Mouse (Mus musculus): ENCODE measurements around the gene Rab4b.

Gene Rab4b

DNA sequence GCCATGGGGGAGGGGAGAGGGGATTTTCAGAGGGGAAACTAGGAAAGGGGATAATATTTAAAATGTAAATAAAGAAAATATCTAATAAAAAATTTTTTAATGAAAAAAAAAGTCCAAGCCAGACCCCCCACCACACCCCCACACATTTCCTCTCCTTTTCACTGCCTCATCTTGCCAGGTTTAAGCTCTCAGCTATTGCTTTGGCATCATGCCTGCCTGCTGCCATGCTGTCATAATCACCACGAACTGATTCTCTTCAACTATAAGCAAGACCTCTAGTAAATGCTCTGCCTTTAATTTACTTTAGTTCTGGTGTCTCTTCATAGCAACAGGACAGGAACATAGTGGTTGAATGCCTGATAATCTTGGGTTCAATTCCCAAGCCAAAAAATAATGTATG is 3.8 kb upstream of the Rab4b start:
- no peak for DNase-seq

DNA sequence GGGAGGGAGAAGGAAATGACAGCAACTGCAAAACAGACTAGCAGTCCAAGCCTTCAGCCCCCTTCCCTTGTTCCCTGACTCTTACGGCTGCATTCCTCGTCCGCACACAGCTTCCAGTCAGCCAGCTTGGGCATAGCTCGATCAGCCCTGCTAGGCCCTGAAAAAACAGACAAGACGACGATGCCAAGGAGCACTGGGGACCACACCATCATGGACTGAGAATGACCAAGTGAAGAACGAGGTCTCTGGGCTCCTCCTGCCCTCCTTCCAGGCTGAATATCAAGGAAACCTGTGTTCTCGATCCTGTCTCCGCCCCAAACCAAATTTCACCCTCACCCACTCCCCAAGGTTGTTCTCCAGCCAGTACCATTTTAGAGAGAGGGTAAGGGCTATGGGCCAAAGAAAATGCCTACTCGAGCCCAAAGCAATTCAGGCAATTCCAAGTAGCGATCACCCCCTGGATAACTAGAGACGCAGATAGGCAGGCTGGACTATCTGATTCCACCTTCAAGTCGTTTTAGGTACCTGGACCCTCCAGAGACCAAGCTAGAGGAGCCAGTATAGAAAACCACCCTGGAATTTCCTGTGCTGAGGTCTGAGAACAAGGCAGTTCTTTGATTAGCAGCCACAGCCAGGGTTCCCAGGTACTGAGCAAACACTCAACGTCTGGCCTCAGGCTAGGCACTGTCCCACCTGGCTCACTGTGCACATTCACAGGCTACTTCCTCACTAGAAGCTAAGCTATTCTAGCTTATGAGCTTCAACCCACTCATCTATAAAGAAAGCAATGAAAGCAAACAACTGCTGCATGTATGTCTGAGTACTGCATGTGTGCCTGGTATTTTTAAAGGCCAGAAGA is 2.4 kb upstream of the Rab4b start, which contains the start of the genes Gm21983 and Mia:
Gm21983 (minus strand) TSS at position 250 of the 859 bp plus-strand sequence.
Mia (minus strand) TSS at position 321 of the 859 bp plus-strand sequence.
- DNase-seq, result no peak

DNA sequence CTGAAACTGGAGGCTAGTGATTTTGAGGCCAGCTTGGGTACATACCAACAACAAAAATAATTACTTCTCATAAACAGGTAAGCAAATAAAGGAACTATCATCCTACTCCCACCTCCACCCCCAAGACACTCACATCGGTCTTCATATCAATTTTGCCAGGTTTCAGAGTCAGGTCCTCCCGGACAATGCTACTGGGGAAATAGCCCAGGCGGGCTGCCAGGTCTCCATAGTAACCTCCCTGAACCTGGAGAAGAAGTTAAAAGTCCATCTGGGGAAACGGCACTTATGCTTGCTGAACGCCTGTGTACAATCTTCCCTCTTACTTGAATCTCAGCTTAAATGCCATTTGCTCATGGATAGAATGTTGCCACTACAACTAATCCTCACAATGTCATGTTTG is 1.3 kb upstream of the Rab4b start:
- DNase-seq, result peak; percentile 88

DNA sequence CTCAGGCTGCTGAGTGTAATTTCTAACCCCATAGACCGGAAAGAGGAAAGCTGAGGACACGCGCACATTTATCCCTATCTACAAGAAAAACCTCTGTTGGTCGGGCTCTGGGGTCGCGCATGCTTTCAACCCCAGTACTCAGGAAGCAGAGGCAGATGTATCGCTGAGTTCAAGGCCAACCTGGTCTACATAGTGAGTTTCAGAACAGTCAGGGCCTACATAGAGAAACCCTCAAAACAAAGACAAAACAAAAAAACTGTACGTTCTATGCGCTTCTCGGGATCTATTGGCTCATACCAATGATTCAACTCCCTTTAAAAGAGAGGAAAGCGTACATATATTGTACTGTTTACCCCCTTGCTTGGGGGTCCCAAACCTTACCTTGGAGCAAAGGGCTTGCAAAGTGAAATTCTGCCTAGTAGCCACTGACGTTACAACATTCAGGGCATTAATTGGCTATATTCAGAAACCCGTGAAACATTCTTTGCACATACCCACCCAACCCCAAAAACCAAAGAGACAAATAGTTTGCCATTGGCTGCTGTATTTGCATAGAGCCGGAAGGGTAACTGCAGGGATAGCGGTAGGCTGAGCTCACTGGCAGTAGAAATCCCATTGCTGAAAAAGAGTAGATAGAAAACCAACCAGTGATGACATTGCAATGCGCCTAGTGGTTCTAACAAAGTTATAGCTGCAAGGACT is 672 bp upstream of the Rab4b start:
- no peak for DNase-seq

DNA sequence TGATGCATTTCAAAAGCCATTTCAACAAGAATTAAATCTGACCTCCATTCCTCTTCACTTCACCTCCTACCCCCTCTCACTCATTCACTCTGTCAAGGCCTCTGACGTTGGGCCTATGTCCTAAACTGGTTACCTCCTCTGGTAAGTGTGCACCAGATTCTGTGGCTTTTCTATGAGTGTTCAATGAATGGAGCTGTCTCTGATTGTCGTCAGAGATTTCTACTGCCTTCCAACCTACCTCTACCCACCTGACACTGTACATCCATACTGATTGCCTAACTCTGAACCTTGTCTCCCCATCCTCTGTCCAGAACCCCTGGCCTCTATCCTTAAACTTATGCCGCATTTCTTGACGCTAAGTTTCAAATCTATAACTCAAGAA is 763 bp downstream of the Rab4b start:
- no peak for DNase-seq

DNA sequence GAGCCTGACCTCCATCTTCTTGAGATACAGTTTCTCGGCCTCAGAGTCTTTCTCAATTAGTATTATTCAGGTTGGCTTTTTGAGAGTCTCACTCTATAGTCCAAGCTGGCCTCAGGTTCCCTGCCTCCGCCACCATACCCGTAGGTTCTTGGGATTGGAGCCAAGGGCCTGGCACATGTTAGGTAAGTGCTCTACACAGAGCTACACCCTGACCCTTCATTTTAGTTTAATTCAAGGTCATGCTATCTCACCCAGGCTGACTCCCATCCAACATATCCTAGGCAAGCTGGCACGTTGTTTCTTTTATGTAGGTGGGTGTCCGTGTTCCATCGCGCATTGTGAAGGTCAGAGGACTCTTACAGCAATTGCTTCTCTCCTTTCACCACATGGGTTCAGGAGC is 3.8 kb downstream of the Rab4b start:
- no peak for DNase-seq

DNA sequence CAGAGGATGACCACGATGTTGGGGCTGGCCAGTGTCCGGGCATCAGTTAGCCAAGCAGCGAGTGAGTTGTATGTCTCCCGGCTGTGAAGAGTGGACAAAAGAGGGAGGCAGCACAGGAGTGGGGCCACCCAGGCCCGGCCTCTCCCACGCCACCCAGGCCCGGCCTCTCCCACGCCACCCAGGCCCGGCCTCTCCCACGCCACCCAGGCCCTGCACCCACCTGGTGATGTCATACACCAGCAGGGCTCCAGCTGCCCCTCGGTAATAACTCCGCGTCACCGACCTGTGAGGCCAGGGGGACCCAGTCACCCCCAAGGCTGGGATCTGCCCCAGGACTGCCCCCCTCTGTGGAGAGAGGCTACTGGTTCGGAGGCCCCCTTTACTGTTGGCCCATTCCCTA is 4.2 kb downstream of the Rab4b start:
- DNase-seq, result no peak

DNA sequence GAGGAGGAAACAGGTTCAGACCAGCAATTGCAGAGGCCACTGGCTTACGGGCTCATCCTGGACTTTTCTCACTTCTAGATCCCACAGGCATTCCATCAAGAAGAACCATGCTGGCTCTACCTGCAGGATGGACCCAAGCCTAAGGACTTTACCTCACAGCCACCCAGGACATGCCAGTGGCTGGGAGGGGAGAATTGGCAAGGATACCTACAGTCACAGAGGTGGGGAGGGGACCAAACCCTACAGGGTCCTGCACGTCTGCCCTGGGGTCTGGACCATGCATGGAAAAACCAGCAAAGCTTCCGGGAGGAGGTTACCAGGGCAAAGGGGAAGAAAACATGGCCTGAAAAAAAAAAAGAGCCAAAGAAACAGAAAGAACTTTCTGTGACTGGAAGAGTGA is 7.7 kb downstream of the Rab4b start:
- no peak for DNase-seq

DNA sequence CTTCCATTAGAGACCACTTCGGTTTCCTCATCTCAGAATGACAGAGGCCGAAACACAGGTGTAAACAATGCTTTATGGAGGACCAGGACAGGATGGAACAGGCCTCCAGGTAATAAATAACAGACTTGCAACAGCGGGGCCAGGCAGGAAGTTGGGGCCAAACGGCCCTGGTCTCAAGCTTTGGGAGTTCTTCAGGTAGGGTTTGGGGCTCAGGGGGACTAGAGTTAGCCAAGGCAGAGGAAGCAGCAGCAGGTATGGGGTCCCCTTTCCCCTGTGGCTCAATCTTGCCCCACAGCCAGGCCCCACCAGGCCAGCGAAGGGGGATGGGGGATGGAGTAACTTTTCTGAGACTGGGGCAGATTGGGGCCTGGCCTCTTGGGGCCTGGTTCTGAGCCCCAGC is 10.3 kb downstream of the Rab4b start:
- DNase-seq, result peak; percentile 35

DNA sequence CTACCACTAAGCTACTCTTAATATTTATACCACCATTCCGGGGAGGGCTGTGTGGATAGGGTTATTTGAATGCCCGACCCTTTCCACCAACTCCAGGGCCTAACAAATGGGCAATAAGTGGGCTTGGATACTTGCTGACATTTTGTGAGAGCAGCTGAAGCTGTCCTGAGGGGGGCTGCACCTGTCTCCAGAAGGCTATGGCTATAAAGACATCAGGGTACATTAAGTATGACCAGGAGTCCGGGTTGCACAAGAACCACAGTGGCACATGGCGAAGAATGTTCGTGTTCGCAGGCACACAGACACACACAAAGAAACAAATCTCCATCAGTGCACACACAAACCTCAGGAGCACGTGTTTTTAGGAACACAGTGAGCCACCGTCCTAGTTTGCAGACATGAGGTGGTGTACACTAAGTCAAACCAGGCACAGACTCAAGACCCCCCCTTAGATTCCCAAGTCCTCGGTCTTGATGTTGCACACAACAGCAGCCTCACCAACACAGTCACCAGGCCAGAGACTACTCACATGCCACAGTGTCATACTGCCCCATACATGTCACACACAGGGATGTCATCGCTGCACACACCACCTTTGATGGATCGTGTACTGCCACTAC is 11.1 kb downstream of the Rab4b start:
- DNase-seq, result no peak

DNA sequence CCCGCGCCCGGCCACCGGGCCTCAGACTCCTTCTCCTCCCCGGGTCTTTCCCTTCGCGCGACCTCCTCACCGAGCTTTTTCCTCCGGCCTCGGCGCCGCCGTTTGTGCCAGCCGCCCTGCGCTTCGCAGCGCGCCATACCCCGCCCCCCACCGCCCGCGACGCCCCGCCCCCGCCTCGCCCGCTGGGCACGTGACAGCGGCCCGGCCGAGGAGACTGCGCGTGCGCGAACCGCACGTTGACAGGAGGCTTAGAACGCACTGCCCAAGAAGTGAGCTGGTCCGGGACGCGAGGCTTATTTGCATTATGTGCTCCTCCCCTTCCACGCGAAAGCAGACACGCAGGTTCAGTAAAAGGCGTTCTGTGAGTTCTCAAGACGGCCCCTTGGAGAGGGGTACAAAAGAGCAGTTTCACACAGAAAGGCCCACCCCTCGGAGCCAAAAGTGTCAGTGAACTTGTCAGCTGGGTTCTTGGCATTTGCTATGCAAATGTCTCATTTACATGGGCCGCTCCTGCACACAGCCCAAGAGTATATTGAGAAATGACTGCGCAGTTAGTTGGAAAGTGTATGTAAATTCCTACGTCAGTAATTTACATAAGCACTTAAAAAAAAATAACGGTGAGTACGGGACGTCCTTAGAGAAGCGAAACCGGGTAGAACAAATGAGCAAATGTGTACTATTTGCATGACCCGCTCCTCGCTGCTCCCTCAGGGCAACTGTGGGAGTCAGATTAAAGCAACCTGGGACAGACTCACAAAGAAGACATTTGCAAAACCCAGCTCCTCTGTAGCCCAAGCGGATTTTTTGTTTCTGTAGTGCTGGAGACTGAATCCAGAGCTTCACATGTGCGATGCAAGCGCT is 11.9 kb downstream of the Rab4b start, which contains the start of gene Egln2:
Egln2 (minus strand) TSS at position 189 of the 861 bp plus-strand sequence.
- DNase-seq, result peak; percentile 96

DNA sequence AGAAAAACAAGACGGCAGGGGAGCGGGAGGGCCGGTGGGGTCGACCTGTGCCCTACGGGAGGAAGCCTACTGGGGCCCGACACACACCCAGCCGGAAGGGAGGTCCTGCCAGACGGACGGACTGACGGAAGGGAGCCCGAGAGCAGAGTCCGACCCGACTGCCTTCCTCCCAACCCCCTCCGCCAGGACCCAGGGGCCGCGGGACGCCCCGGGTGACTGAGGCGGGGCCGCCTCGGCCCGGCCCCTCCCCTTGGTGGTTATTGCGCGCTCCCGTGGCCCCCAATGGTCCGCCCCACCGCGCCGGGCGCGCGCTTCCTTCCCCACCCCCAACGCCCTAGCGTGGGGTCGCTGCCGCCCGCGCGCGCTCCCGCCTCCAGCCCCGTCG is 12.5 kb downstream of the Rab4b start:
- peak; percentile 91 for DNase-seq

DNA sequence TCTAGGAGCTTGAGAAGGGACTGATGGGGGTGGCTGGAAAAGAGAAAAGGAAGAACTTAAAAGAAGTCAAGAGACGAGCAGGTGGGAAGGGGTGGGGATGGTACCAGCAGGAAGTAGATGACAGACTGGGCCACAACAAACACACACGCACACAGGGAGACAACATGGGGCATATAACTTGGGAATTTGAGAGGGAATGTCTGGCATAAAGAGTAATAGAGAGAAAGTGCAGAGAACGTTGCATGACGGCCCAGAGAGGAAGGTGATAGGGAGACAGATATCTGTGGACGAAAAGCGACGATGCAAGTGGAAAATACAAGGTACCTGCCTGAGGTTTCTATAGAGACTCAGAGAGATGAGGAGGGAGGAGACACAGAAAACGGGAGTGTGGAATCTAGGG is 13.0 kb downstream of the Rab4b start:
- DNase-seq, result no peak

DNA sequence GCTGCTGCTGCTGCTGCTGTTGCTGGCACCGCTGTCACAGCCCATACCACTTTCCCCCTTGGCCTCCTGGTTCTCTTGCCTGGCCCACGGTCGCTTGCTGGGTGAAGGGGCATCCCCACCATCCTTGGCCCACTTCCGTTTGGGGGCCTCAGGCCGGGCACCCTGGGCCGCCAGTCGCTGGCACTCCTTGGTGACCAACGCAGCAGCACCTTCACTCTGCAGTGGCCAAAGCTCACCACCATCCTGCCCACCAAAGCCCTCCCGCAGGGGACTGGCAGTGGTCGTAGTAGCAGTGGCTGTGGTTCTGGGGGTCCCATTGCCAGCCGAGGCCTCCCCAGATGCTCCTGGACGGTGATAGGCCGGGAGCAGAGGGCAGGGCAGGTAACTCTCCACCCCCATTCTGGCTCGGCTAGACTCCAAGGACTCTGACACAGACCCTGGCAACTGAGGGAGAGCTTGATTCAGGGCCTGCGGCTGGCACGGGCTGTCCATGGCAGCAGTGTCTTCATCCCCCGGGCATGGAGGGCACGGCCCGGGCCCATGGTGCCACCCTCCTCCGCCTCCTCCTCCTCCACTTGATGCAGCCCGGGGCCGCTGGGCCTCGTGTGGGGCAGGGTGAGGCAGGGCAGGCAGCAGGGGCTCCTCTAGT is 13.6 kb downstream of the Rab4b start:
- DNase-seq, result peak; percentile 63

DNA sequence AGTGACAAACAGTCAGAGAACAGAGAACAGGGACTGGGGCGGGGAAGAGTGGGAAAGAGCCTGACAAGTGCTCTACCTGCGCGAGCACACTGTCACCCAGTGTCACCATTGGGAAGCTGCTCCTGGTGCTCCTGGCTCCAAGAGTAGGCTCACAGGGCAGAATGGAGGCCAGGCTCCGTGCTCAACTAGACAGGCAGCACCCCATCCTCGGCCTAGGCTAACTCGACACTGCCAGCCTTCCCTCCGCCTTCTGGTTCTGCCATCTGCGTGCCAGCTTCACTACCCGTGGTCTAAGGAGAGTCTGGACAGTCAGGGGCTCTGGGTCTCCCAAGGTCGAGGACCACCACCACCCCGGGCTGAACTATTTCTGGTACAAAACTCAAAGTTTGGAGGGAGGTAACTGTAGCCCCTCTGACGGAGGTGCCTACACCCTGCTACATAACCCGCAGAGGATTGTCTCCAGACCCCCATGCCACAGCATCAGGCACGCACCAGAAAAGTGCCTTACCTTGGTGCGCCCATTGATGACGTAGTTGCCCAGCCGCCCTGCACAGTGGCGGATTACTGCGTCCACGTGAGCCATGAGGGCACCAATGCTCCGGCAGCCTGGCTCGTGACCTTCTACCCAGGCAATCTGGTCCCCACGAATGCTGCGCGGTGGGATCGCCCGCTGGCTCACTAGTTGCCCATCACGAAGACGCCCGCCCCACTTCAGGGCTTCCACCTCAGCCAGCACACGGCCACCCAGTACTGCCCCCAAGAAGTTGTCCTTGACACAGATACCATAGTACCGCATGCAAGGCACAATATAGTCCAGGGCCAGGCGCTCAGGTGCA is 14.4 kb downstream of the Rab4b start:
- DNase-seq, result peak; percentile 40

DNA sequence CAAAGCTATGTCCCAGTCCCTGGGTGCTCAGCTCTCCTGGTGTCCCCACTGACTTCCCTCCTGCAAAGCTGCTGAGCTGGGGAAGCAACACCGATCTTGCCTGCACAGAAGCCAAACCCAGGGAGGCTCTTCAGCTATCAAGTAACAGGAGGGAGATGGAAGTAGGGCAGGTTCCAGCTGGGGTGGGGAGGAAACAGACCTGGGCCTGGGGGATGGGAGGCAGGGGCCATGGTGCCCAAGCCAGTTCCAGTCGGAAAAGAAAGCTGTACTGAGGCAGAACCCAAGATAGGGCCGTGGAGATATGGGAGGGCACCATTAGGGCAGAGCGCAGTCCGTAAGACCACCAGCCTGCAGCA is 15.3 kb downstream of the Rab4b start:
- DNase-seq, result no peak

DNA sequence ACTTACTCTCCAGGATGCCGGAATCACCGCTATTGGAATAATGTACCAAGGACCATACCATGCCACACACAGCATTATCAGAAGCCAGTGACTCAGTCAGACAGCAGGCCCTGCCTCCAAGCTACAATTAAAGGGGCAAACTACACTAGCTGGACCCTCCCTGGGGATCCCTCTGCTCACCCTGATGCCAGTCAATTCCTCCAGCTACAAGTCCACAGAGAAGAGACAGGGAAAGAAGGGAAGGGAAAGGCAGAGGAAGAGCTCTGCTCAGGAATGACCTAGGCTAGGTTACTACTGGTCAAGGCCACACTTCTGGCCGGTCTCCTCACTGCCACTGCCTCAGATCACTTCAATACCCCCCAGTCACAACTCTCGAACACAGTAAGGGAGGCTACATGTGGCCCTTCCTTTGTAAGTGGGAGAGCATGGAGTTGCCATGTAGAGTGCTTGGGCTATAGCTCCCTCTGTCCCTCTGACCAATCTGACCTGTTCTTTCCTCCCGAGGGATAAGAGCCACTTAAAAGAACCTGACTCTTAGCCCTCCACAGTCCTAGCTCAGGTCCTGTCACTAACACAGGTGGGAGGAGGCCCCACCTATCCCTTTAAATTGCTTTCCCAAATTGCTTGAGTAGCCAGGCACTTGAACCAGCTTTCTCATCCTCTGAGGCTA is 15.8 kb downstream of the Rab4b start:
- DNase-seq, result no peak

DNA sequence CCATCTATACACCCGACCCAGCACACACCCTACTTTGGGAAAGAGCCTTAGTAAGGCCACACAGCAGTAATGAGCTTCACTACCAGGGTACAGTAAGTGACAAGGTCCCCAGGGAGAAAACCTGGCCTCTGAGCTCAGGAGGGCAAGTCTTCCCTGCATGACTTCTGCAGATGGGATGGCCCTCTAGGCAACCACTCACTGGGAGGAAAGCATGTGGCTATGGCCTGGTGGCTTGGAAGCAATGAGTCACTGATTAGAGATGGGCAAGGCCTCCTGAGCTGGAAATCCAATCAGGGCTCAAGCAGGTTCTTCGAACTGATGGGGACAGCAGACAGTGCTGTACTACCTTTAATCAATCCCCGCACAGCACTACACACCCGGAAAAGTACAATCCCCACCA is 17.0 kb downstream of the Rab4b start:
- DNase-seq, result no peak

DNA sequence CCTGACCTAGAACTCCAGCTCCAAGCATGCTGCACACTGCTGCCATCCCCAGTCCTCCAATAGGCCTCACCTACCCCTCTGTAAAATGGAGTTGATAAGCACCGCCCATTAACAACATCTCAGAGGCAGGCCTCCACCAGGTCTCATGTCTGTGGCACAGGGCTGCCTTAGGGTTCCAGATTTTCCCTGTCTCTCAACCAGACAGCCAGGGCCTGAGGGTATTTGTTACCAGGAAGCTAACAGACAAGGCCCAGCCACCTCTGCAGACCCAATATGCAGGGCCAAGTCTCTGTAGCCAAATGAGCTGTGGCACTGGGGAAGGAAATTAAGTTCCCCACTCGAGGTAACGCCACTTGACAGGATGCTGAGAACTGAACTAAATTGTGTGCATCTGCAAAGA is 17.8 kb downstream of the Rab4b start:
- DNase-seq, result no peak

DNA sequence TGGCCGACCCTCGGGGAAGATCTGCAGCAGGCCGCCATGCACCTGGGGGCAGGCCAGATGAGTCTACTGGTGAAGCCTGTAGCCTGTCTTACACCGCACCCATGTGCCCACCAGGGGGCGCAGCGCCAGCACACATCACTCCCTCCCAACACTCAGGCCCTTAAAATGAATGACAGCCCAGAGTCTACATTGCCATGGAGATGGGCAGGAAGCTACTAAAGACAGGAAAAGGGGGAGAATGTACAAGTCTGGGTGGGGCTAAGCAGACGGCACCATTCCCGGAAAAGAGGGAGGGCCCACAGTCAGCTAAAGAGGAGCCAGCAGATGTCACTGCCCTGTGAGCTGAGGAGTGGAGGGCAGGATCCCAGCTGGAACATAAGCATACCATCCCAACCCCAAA is 18.8 kb downstream of the Rab4b start:
- DNase-seq, result peak; percentile 88

DNA sequence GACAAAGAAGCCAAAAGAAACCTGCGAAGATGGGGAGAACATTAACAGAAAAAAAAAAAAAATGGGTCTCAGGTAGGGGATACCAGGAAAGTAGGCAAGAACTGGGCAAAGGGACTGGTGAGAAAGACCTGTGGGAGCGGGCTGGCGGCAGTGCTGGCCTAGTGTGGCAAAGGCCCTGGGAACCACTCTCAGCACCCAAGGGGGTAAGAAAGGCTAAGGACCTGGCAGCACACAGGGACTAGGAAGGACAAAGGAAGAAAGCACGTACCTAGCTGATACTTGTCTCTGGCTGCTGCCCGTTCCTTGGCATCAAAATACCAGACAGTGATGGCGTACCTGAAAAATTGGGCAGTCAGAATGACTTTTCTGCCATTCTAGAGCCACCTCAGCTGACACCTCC is 19.4 kb downstream of the Rab4b start:
- no peak for DNase-seq
